Mouse (Mus musculus): ENCODE data around the gene Tmem136.

DNA sequence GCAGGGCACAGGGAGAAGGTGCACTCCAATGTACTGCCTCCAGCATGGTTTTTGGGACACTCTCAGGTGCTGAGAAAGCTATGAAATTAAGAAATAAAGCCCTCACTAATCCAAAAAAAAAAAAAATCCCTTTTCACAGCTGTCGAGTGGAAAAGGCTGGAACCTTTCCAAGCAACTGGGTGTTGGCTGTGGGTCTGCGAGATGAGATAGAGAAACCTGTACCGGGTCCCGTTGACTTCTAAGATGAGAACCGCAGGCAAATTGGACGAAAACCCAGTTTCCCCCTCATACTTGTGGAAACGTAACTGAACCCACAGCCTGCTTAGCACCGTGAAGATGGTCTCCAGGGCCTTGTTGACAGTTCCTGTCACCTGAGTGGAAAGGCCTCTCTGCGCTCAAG is 34.6 kb upstream of the Tmem136 start:
- TF ChIP-seq EP300 (optimal IDR thresholded peaks at IDR 0.05), result no peak
- TF ChIP-seq CTCF (IDR thresholded peaks at IDR 0.05; ENCODE audit: low read depth), result no peak

All from stomach, postnatal 0 days (tissue).